Mouse (Mus musculus): ENCODE measurements around the gene Ell2.

Ell2 gene

DNA sequence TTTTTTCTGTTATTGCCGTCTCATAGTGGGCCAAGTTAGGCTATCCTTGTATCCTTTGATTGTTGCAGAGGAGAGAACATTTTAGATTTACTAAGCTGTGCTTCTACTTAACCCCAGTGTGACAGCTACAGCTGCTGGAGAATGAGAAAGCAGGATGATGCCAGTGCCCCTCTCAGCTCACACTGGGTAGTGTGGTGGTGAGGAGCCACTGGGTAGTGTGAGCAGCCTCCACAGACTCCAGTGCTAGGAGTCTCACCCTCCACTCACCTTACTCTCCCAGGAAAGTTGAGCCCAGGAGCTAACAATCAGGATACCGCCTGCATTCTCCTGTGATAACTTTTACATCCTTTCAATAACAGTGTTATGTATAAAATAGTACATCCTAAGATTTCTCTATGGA lies 60.4 kb downstream of the Ell2 start:
- no peak for DNase-seq (ENCODE audit: low spot score)

DNA sequence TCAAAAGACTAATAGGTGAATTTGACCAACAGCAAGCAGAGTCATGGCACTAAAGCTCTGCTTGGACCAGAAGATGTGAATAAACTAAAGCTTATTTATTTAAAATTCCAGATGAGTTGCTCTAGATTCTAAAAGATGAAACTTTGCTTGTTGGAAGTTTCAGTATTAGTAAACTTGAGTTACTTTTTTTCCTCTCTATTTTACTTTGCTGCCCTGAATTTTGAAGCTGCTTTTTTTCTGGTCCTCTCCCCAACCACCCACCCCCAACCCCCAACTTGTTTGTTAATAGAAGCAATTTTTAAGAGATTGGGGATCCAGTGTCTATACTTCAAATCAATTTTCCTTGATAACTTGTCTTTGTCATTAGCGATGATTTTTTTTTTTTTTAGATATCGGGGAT lies 64.2 kb downstream of the Ell2 start:
- DNase-seq (ENCODE audit: low spot score) = no peak

DNA sequence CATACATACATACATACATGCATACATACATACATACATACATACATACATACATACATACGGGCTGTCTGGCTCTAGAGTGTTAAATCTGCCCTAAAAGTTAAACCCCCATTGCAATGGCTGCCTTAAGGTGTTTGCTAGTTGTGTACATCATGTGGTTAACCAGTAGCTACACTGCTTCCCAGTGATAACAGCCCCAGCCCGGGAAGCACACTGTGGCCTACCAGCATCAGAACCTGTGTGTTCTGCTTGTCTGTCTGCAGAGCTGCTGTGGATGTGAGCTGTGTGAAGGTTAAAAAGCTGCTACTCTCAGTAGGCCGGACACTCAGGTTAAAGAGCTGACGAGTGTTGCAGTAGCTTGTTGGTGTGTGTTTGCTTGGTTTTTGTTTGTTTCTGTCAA lies 64.8 kb downstream of the Ell2 start:
- DNase-seq (ENCODE audit: low spot score) = no peak

DNA sequence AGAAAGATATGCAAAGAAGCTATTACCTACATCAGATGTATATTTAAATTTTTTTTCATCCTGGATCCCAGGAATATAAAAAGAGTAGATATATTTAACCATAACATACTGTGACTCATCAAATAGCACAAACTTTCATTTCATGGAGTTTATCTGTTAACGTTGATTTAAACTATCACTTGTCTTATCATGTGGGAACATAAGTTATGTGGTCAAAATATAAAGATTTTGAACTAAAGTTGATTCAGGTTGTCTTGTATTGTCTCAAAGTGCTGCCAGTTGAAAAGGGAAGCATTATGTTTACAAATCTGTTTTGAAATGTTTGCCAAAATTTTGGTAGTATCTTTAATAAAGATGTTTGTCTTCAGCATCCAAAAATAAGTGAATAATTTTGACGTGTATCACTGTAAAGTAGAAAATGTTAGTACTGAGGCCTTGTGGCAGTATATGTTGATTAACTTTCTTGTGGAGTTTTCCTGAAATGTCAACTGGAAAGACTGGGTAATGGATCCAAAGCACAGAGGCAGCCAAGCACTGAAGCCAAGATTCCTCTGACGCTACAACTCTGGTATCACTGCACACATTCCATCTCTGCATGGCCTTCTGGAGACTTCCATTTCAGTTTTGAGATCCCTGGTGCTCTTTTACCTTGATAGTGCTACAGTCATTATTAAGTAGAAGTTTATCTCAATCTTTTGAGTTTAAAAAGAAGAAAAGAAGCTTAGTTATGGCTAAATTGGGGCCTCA lies 65.6 kb downstream of the Ell2 start:
- no peak for DNase-seq (ENCODE audit: low spot score)

DNA sequence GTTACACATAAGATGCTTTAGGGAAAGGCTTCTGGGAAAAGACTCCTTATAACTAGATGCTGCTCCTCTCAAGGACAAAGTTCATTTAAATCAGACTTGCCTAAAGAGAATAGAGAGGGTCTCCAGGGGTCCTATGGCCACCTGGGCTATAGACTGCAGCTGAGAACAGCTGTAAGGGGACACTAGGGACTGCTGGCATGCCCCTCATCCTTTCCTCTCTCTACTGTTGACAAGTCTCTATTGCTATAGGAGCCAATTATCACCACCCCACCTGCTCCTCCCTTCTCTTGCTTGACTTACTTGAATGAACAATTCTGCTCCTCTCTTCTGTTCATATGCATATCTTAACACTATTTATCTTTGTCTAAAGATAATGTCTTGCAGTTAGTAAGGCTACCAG lies 69.4 kb downstream of the Ell2 start:
- no peak for DNase-seq (ENCODE audit: low spot score)

DNA sequence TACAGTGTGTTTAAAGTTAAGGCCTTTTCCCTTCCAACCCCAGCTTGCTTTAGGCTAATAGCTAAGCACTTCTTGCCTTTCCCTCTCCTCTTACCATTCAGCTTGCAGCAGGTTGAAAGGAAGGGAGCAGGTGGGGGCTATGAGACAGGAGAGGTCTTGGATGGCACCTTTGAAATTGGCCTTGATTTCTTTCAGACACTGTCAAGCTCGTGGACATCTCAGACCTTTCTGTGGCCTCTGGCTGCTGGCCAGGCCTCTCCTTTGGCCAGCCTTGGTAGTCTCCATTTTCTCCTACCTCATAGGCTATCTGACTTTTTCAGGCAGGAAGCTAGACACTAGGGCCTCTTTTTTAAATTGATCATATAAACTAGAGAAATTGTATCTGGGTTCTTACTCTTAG lies 70.1 kb downstream of the Ell2 start:
- DNase-seq (ENCODE audit: low spot score) = no peak

DNA sequence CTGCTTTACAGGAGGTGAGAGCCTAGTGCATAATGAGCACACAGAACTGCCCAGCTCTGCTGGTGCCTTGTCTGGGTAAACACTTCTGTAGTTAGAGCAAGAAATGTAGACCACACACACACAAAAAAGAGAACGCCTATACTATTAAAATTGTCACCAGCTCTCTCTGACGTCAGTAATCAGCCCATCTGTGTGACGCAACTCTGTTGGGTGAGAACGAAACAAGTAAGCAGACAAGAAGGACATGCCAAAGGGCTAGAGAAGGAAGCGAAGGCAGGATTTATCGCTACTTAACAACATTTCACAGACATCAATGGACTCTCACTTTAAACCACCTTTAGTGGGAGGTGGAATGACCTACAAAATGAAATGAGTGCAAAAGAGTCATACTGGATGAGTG lies 71.6 kb downstream of the Ell2 start:
- no peak for DNase-seq (ENCODE audit: low spot score)

DNA sequence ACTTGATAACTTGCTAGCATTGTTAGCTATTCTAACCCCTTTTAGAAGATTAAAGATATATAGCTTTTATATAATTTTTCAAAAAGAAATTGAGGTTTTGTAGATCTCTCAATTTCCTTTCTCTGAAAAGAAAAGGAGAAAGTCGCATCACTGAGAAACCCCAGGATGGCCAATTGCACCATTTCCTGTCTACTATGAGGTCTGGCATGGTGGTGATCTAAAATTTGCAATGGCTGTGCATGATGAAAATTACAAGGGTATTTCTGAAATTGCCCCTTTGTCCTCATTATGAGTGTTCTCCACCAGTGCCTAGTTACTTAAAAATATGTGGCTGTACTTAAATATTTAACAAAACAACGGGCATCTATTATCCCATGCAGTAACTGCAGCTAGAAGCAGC lies 72.6 kb downstream of the Ell2 start:
- no peak for DNase-seq (ENCODE audit: low spot score)

DNA sequence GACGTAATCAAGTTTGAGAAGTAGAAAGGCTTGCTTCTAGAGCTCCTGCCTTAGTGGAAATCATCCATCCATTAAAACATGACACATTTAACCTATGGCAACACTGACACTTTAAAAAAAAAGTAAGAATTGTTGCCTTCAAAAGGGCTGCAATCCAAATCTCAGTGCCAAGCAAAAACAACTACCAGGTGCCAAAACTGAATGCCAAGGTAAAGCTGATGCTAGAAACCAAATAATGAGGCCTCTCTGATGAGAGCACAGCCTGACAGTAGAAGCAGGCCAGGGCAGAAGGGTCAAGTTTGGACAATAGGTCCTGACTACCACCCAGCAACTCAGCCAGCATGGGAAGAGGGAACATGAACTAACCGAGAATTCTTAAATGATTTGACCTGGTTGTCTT lies 73.5 kb downstream of the Ell2 start:
- DNase-seq (ENCODE audit: low spot score) = no peak

DNA sequence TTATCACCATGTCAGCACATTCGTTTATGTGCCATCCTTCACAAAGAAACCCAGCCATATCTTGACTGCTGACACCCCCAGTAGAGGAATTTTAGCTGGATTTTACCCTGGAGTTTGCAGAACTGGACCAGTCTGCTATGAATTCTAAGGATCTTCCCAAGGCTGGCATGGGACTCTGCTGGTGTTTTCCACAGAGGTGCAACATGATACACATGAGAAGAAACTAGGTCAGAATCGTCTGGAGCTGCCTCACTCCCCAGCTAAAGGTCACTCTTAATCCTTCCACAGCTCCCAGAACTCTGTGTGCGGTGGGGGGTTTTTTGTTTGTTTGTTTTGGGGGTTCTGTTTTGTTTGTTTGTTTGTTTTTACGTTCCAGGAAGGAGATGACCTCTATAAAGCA lies 79.2 kb downstream of the Ell2 start:
- no peak for DNase-seq (ENCODE audit: low spot score)

DNA sequence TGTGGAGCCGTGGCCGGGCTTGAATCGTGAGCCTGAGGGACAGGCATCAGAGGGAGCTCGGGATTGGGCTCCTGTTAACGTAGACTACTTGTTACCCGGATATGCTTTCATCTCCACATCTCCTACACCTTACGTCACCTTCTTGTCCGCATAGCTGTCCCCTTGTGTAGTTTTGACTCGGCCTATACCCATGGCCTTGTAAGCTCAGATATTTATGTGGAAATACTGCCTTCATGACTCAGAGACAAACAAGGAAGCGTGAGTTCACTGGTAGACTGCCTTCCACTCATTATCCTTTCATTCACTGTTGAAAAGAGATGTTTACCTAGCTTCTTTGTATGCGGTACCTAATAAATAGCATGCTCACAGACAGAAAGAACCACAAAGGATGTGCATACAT lies 79.7 kb downstream of the Ell2 start:
- DNase-seq (ENCODE audit: low spot score) = no peak

DNA sequence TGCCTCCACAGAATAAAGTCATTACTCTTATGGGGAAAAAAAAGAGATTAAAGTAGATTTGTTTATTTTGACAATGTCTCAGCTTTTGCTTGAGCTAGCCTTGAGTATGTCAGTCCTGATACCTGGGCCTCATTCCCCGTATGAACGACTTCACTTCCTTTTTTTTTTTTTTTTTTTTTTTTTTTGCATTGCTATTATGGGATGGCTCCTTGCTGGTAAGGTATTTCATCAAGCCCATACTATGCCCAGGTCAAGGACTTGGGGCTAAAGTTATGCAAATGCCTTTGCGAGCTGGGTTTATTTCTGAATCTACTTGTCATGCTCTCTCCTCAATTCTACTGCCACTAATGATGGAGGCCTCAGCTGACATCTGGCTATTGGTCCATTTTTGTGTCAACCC lies 80.8 kb downstream of the Ell2 start:
- no peak for DNase-seq (ENCODE audit: low spot score)

DNA sequence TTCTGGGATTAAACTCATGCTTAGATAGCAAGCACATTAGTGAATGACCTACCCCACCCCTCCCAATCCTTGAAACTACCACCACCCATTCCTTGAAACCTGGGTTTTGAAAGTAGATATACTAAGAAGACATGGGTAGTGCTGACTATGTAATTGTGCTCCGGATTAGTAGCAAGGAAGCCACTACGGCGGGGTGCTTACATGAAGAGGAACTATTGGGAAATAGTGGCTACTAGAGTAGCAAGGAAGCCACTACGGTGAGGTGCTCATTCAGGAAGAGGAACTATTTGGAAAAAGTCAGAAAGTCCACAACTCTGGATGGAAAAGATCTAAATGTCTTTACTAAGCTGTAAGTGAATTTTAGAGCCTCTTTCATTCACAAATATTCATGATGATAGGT lies 81.6 kb downstream of the Ell2 start:
- DNase-seq (ENCODE audit: low spot score) = no peak

DNA sequence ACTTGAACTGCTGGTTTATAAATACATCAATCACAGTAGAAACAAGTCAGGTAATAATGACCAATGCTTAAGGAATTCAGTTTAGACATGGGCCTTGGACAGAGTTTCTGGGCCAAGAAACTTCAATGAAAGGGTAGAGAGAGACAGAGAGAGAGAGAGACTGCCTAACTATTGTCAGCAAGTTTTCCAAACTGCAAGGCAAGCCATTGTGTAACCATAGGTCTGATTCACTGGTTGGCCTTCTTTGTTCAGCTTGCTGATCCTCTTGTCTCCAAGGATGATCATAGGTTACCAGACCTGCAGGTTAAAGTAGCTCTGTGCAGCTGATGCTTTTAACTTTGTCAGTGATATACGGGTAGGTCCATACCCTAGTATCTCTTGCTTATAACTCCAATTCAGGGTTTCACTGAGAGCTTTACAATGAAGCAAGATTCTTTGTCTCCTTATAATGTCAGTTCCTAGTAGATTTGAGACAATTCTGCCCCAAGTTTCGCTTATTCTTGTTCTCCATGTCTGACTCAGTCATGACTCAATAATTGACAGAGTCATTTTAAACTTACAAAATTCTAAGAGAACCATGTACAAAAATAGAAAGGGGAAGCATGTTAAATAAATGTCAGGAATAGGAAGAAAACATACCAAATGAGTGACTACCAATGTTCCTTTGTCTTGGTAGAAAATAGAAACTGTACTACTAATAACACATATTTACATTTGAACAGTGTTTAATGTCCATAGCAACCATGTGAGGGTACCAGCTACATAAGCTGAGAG lies 82.7 kb downstream of the Ell2 start:
- DNase-seq (ENCODE audit: low spot score) = no peak

DNA sequence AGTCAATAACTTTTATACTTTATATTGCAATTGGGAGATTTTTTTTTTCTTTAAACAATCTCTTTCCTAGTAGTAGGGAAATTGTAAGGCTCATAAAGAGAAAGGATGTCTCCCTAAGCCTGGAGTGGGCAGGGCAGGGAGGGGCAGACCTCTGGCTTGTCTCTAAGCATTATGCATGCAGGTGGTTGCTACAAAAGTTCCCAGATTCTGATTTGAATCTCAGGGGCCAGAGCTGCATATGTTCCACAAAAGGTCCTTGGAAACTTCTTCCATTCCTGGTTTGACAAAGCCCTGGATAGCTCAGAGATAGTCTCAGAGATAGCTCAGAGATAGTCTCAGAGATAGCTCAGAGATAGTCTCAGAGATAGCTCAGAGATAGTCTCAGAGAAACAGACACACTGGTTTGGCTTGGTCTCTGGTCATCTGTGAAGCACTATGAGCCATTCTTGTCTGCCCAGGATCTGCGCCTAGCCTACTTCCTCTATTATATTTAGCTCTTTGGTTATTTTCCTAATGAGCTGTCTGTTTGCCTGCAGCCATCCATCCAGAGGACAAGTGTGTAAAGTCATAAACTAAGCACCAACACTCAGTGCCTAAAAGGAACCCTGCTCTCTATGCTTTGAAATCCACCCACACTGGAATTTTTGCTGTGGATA lies 84.1 kb downstream of the Ell2 start:
- no peak for DNase-seq (ENCODE audit: low spot score)

DNA sequence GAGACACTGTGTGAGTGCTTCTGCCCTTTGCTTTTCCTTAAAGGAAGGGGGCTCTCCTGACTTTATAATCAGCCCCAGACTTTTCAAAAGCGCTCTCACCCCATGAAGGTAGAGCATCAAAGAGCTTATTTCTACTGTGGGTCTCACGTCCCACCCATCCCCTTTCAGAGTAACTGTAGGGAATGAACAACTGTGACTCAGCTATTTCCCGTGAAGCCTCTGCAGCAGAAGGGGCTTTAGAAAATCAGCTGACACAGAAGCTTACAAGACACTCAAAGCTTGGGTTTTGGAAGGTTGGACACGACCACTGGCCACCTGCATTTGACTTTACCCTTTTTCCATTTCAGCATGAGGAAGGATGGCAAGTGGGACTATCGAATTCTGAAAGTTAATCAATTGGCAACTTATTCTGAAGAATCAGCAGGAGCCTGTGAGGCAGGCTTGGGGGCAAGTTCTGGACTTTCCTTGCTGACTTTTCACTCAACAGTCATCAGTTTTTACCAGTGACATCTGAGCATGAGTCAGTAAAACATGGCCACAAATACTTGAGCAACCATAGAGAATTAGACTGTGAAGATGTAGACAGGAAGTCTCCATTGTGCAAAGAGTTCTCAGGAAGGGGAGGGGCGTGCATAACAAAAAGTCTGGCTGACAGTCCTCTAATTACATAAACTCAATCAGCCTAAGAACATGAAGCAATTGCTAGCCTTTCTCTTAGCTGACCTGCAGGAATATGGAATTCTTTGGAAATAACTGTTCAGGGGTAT lies 87.5 kb downstream of the Ell2 start:
- DNase-seq (ENCODE audit: low spot score) = no peak

DNA sequence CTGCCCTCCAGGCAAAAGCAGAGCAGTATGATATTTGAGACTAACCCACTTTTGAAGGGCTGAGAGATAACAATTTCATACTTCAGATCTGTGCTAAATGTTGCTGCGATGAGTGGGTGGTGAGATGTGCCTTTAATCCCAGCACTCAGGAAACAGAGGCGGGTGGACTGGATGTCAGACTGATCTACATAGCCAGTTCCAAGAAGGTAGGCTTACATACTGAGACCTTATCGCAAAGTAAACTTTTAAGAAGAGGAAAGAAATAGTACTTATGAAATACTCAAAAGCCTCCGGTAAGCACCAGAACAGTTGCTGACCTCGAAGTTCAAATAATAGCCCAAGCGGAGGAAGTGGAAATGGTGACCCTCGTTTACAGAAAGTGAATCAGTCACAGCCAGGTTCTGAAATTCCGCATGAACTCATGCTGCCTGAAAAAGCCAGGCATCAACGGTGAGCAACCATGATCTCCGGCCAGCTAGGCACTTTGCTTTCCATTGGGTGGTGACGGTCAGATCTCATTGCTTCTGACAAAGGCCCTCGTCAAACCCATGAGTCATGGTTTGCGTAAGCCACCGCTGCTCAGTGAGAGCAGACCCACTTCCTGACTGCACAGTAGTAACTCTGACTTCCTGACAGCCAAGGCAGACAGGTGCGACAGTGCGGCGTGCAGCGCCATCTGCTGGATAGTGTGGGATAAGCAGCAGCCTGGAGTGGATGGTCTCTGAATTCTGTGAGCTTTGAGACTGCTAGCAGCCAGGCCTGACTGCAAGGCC lies 91.0 kb downstream of the Ell2 start:
- DNase-seq (ENCODE audit: low spot score) = peak; percentile 81

DNA sequence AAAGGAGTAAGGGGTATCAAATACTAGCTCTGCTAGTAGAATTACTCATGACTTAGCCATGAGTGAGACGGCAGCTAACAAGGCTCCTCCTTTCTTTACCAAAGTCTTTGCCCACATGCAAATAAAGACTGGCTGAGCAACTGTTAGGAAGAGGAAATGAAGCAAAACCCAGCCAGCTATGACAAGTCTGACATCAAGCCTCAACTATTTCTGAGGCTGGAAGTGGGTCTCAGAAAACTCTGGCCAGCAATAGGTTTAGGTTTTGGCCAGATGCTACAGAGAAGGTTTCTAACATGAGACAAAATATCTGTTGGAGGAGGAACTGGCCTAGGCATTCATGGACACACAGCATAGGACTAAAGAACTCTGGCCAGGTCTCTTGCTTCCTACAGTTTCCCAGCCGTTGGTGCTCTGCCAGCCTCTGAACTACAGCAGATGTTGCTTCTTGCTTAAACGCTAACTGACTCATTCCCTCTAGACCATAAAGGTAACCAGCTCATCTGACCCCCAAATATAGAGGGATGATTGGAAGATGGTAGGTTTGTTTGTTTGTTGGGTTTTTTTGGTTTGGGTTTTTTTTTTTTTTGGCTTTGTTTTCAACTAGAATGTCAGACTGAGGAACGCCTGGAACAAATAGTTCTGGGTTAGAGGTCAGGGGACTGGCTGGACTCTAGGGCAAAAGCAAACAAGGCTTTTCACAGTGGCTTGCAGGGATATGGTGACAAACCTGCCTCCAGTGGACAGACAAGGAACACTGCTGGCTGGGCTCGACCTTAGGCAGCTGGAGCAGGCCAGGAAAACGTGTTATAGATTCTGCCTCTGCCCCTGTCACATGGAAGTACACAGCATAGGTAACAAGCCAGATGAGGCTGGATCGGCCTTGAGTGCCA lies 92.1 kb downstream of the Ell2 start:
- no peak for DNase-seq (ENCODE audit: low spot score)

DNA sequence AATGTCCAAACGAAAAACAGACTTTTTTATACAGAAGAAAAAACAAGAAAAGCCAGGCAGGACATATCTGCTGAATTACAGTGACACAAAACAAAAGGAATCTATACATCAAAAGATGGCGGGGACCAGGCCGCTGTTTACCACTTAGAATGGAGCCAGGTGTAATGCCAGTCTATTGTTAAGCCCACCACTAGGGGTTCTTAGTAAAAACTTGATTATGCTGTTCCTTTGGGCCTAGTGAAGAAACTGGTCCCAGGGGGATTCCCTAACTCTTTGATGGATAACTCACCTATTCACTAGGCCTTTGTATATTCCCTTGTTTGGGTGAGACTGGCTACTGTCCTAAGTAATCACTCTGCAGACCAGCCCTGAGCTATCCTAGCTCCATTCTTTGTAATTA lies 92.9 kb downstream of the Ell2 start:
- DNase-seq (ENCODE audit: low spot score) = no peak

DNA sequence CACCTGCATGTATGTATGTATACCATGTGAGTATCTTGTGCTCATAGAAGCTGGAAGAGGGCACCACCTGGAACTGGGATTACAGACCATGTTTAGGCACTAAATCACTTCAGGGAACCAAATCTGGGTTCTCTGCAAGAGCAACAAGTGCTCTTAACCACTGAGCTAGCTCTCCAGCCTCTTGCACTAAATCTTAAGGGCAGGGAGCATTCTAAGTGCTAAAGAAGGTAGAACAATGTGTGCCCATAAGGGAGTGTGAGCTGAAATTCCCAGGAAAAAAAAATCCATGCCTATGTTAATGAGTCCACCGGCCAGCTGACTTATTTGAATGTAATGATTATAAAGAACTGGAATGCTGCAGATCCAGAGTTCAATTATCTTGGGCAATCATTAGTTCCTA lies 101.4 kb downstream of the Ell2 start:
- no peak for DNase-seq (ENCODE audit: low spot score)

DNA sequence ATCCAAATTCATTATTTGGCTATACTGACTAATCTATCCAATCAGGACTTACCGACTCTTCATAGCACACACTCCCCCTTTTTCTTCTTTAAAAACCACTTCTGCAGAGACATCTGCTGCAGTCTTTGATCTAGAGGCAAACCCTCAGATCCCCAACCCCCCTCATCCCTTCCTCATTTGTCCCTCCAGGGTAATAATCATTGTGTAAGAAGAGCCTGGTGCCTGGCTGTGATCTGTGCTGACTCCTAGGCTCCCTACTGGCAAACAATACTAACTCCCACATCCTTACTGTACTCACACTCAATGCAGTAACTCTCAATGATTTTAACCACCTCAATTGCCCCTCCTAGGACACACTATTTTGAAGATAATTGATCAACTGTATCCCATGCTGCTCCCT lies 103.4 kb downstream of the Ell2 start:
- no peak for DNase-seq (ENCODE audit: low spot score)

Measured in ovary, postnatal 10 days (tissue).